Mouse (Mus musculus): Measurements from ENCODE around the gene Ank3. TPM values are rescaled to one million over a fixed set of nuclear protein-coding genes. Genes with fewer than 3 reads are reported as not detected.

Ank3 gene
- polyA plus RNA-seq, 1 experiment = 183 TPM

GRCm38 (mm10) chr10:69946271-69946670, 547.7 kb downstream of the Ank3 start:
- DNase-seq (ENCODE audit: low read depth) = no peak
- TF ChIP-seq CTCF (IDR thresholded peaks at IDR 0.05; ENCODE audit: borderline replicate concordance, extremely low read depth, insufficient read depth, insufficient read length) = no peak
- no peak for TF ChIP-seq POLR2A (IDR thresholded peaks at IDR 0.05; ENCODE audit: borderline replicate concordance, extremely low read depth, insufficient read depth, insufficient read length, poor library complexity, severe bottlenecking)

GRCm38 (mm10) chr10:69947093-69947492, 548.5 kb downstream of the Ank3 start:
- TF ChIP-seq CTCF (IDR thresholded peaks at IDR 0.05; ENCODE audit: borderline replicate concordance, extremely low read depth, insufficient read depth, insufficient read length) = no peak
- no peak for TF ChIP-seq POLR2A (IDR thresholded peaks at IDR 0.05; ENCODE audit: borderline replicate concordance, extremely low read depth, insufficient read depth, insufficient read length, poor library complexity, severe bottlenecking)
- no peak for DNase-seq (ENCODE audit: low read depth)

- DNase-seq (ENCODE audit: low read depth) = no peak
- TF ChIP-seq CTCF (IDR thresholded peaks at IDR 0.05; ENCODE audit: borderline replicate concordance, extremely low read depth, insufficient read depth, insufficient read length) = no peak
- no peak for TF ChIP-seq POLR2A (IDR thresholded peaks at IDR 0.05; ENCODE audit: borderline replicate concordance, extremely low read depth, insufficient read depth, insufficient read length, poor library complexity, severe bottlenecking)
Measured at GRCm38 (mm10) chr10:69950236-69950918, 551.8 kb downstream of the Ank3 start.

GRCm38 (mm10) chr10:69950919-69951236, 552.3 kb downstream of the Ank3 start:
- DNase-seq (ENCODE audit: low read depth) = no peak
- TF ChIP-seq CTCF (IDR thresholded peaks at IDR 0.05; ENCODE audit: borderline replicate concordance, extremely low read depth, insufficient read depth, insufficient read length) (no peak), POLR2A (IDR thresholded peaks at IDR 0.05; ENCODE audit: borderline replicate concordance, extremely low read depth, insufficient read depth, insufficient read length, poor library complexity, severe bottlenecking) (no peak)

- DNase-seq (ENCODE audit: low read depth) = no peak
- TF ChIP-seq POLR2A (IDR thresholded peaks at IDR 0.05; ENCODE audit: borderline replicate concordance, extremely low read depth, insufficient read depth, insufficient read length, poor library complexity, severe bottlenecking) (no peak), CTCF (IDR thresholded peaks at IDR 0.05; ENCODE audit: borderline replicate concordance, extremely low read depth, insufficient read depth, insufficient read length) (no peak)
Measured at GRCm38 (mm10) chr10:69951426-69951825, 552.9 kb downstream of the Ank3 start.

GRCm38 (mm10) chr10:69952316-69952715, 553.7 kb downstream of the Ank3 start:
- TF ChIP-seq POLR2A (IDR thresholded peaks at IDR 0.05; ENCODE audit: borderline replicate concordance, extremely low read depth, insufficient read depth, insufficient read length, poor library complexity, severe bottlenecking) = no peak
- DNase-seq (ENCODE audit: low read depth) = no peak

GRCm38 (mm10) chr10:69954657-69955267, 556.2 kb downstream of the Ank3 start:
- TF ChIP-seq CTCF (IDR thresholded peaks at IDR 0.05; ENCODE audit: borderline replicate concordance, extremely low read depth, insufficient read depth, insufficient read length) = no peak
- no peak for TF ChIP-seq POLR2A (IDR thresholded peaks at IDR 0.05; ENCODE audit: borderline replicate concordance, extremely low read depth, insufficient read depth, insufficient read length, poor library complexity, severe bottlenecking)
- DNase-seq (ENCODE audit: low read depth) = no peak

- no peak for TF ChIP-seq CTCF (IDR thresholded peaks at IDR 0.05; ENCODE audit: borderline replicate concordance, extremely low read depth, insufficient read depth, insufficient read length)
- no peak for TF ChIP-seq POLR2A (IDR thresholded peaks at IDR 0.05; ENCODE audit: borderline replicate concordance, extremely low read depth, insufficient read depth, insufficient read length, poor library complexity, severe bottlenecking)
- no peak for DNase-seq (ENCODE audit: low read depth)
Measured at GRCm38 (mm10) chr10:69962226-69962625, 563.7 kb downstream of the Ank3 start.

GRCm38 (mm10) chr10:69962976-69963375, 564.4 kb downstream of the Ank3 start:
- TF ChIP-seq CTCF (IDR thresholded peaks at IDR 0.05; ENCODE audit: borderline replicate concordance, extremely low read depth, insufficient read depth, insufficient read length) = no peak
- no peak for TF ChIP-seq POLR2A (IDR thresholded peaks at IDR 0.05; ENCODE audit: borderline replicate concordance, extremely low read depth, insufficient read depth, insufficient read length, poor library complexity, severe bottlenecking)
- no peak for DNase-seq (ENCODE audit: low read depth)

- peak; percentile 73 for DNase-seq (ENCODE audit: low read depth)
- TF ChIP-seq CTCF (IDR thresholded peaks at IDR 0.05; ENCODE audit: borderline replicate concordance, extremely low read depth, insufficient read depth, insufficient read length) (peak; percentile 69; the same call in 1 of the 2 replicates), POLR2A (IDR thresholded peaks at IDR 0.05; ENCODE audit: borderline replicate concordance, extremely low read depth, insufficient read depth, insufficient read length, poor library complexity, severe bottlenecking) (no peak)
Measured at GRCm38 (mm10) chr10:69964611-69965010, 566.0 kb downstream of the Ank3 start.

GRCm38 (mm10) chr10:69965085-69965484, 566.5 kb downstream of the Ank3 start:
- no peak for TF ChIP-seq CTCF (IDR thresholded peaks at IDR 0.05; ENCODE audit: borderline replicate concordance, extremely low read depth, insufficient read depth, insufficient read length)
- no peak for TF ChIP-seq POLR2A (IDR thresholded peaks at IDR 0.05; ENCODE audit: borderline replicate concordance, extremely low read depth, insufficient read depth, insufficient read length, poor library complexity, severe bottlenecking)
- DNase-seq (ENCODE audit: low read depth) = no peak

- TF ChIP-seq POLR2A (IDR thresholded peaks at IDR 0.05; ENCODE audit: borderline replicate concordance, extremely low read depth, insufficient read depth, insufficient read length, poor library complexity, severe bottlenecking) = no peak
- TF ChIP-seq CTCF (IDR thresholded peaks at IDR 0.05; ENCODE audit: borderline replicate concordance, extremely low read depth, insufficient read depth, insufficient read length) = no peak
- DNase-seq (ENCODE audit: low read depth) = no peak
Measured at GRCm38 (mm10) chr10:69967994-69968393, 569.4 kb downstream of the Ank3 start.

All from brain, embryonic 14.5 days (tissue).